Mouse (Mus musculus) lung, embryonic 16.5 days (tissue): ENCODE results near the gene Zfp692. TPM values are rescaled to one million over a fixed set of nuclear protein-coding genes. Genes with fewer than 3 reads are reported as not detected.

ENCODE experiments used
- ATAC-seq: fragments of 200-750 bp; cut with Nextera tagmentation; 2 replicates; pipeline ENCODE4 v1.8.0; 2017; ENCODE audit warnings: low read depth, mild to moderate bottlenecking, moderate library complexity
- H3K27ac ChIP-seq: fragments of 300-500 bp; sonication (generic); 2 replicates; pipeline ENCODE4 v1.5.1; 2014; ENCODE audit warnings: mild to moderate bottlenecking, control low read depth, low read length
- H3K27me3 ChIP-seq: fragments of 300-500 bp; sonication (generic); 2 replicates; pipeline ENCODE4 v1.6.1; 2014; ENCODE audit warnings: low read depth, low read length, mixed read lengths; ENCODE audit not compliant: control insufficient read depth, insufficient read depth
- H3K36me3 ChIP-seq: fragments of 300-500 bp; sonication (generic); 2 replicates; pipeline ENCODE4 v1.6.1; 2014; ENCODE audit warnings: low read length; ENCODE audit not compliant: control insufficient read depth, insufficient read depth
- H3K4me1 ChIP-seq: fragments of 300-500 bp; sonication (generic); replicated peaks from 2 replicates; pipeline ENCODE4 v1.6.1; 2014; ENCODE audit warnings: low read length, mixed read lengths; ENCODE audit not compliant: control insufficient read depth, insufficient read depth
- H3K4me2 ChIP-seq: fragments of 300-500 bp; sonication (generic); 2 replicates; pipeline ENCODE4 v1.6.1; 2014; ENCODE audit warnings: low read depth, low read length, control low read depth
- H3K4me3 ChIP-seq: fragments of 300-500 bp; sonication (generic); 2 replicates; pipeline ENCODE4 v1.5.1; 2014; ENCODE audit warnings: mild to moderate bottlenecking, low read length, control low read depth
- H3K9ac ChIP-seq: fragments of 300-500 bp; sonication (generic); 2 replicates; pipeline ENCODE4 v1.6.1; 2014; ENCODE audit warnings: low read length, control low read depth
- H3K9me3 ChIP-seq: fragments of 300-500 bp; sonication (generic); 2 replicates; pipeline ENCODE4 v1.6.1; 2016; ENCODE audit warnings: low read length; ENCODE audit not compliant: control insufficient read depth
- WGBS: fragments of 180-500 bp; shearing (Covaris S2); extraction: QIAGEN DNeasy Blood & Tissue Kit; methylation state at CpG from one replicate; pipeline ENCODE4 v1.1.7; 2014; 5-methylcytosine and 5-hydroxymethylcytosine counted together
- polyA plus RNA-seq: library from polyadenylated mRNA; unstranded; fragments of >200 nt; fragmentation: Nextera tagmentation; extraction: Ambion mirVana; gene quantifications from 2 replicates; pipeline ENCODE4 v1.2.1, GENCODE M21; 2015

Zfp692 gene
- polyA plus RNA-seq, 1 experiment from 2014 or later: 24.4 TPM

DNA sequence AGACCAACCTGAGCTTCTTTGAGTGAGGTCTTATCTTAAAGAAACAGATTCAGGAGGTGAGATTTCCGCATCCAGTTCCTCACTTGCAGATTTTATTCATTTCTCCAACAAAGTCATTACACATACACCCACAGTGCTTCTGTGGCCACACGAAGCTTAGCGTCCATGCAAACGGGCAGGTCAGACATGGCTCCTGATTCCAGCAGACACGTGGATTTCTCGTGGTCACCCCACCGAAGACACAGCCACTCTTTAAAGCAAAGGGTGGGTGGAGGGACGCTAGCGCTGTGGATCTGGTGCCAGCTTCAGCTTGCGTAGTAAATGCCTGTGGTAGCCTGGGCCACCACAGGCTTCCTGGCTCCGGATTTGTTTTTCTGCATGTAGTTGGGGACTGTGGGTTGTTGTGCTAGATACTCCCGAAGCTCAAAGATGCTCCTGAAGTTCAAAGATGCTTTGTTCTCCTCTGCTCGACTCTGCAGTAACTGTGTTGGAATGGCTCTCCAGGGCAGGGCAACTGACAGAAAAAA, 24.8 kb upstream of the Zfp692 start:
- Histone ChIP-seq H3K4me1 (no peaks in the 10 kb centered on the region), H3K9me3 (no peaks in the 10 kb centered on the region), H3K4me3 (no peak overlapping the region), H3K27me3 (no peaks in the 10 kb centered on the region), H3K9ac (no peak overlapping the region), H3K36me3 (no peaks in the 10 kb centered on the region), H3K4me2 (no peak overlapping the region), H3K27ac (no peak overlapping the region)
- ATAC-seq: no peak
- 76% methylated on average over 13 of the region's 13 CpGs for WGBS

DNA sequence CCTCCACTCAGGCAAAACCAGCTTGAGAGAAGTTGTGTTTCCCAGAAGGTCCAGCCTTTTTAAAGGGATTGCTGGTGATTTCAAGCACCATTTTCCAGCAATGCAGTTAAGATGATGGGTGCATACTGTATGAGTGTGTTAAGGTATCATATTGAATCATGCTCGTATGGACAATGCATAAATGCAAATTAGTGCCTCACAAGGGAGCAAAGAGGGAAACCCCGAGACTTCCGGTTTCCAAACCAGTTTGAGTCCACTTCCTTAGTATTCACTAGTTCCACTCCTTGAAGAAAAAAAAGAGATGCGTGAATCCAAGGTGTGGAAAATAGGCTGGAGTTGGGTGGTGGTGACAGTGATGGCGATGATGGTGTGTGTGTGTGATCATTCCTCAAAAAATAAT, 24.4 kb upstream of the Zfp692 start:
- Histone ChIP-seq H3K27me3 (no peaks in the 10 kb centered on the region), H3K9ac (no peak overlapping the region), H3K9me3 (no peaks in the 10 kb centered on the region), H3K4me2 (no peak overlapping the region), H3K27ac (no peak overlapping the region), H3K36me3 (no peaks in the 10 kb centered on the region), H3K4me3 (no peak overlapping the region), H3K4me1 (no peaks in the 10 kb centered on the region)
- 80% methylated on average over 5 of the region's 5 CpGs for WGBS
- ATAC-seq: no peak

DNA sequence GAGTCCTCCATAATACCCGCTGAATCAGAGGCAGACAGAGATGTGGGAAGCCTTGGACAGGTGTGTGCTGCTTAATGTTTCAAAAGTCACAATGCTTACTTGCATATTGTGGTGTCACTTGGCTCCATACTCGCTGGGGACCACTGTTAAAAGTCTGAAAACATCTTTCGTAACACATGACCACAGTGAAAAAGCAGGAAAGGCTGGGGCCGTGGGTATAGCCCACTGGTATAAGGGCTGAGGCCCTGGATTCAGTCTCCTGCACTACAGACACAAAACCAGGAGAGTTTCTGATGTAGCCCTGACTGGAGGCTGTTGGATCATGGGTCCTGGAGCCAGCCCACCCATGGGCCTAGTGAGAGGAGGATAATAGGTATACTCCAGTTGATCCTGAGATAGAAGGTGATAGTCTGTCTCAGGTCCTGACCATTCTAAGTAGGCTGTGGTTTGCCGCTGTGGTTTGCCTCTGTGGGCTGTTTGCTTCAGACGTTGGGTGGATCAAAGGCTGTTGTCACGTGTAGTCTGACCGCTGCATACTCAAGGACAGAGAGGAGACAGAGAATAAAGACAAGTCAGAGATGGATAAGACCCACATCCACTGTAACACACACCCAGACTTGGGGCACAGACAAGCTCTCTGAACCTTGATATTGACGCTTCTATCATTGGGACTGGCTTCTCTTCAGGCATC, 16.7 kb upstream of the Zfp692 start:
- WGBS: 62% methylated on average over 9 of the region's 9 CpGs
- H3K27ac ChIP-seq: no peak overlapping the region
- no peak for ATAC-seq
- H3K4me2 ChIP-seq: no peak overlapping the region
- no peaks in the 10 kb centered on the region for H3K9me3 ChIP-seq
- H3K9ac ChIP-seq: no peak overlapping the region
- H3K4me1 ChIP-seq: no peaks in the 10 kb centered on the region
- no peaks in the 10 kb centered on the region for H3K36me3 ChIP-seq
- H3K27me3 ChIP-seq: no peaks in the 10 kb centered on the region
- H3K4me3 ChIP-seq: no peak overlapping the region

DNA sequence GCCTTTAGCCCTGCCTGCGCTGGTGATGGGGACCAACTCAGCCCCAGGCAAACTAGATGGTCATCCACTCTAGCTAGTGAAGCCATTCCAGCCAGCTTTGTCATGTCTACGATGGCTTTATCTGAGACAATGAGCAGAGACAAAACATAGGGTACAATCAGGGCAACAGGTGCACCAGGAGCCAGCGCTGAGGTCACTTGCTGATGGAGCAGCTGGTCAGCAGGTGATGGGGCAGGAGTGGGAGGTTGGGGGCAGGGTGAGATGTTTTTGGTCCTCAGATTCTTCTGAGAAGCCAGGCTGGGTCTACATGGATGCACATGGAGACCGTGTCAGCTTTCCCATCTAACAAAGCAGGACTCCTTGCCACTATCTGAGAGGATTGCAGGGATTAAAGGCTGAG, 16.1 kb upstream of the Zfp692 start:
- Histone ChIP-seq H3K4me3 (no peak overlapping the region), H3K27ac (no peak overlapping the region), H3K27me3 (no peaks in the 10 kb centered on the region), H3K36me3 (no peaks in the 10 kb centered on the region), H3K4me1 (no peaks in the 10 kb centered on the region), H3K9me3 (no peaks in the 10 kb centered on the region), H3K9ac (no peak overlapping the region), H3K4me2 (no peak overlapping the region)
- no peak for ATAC-seq
- 78% methylated on average over 4 of the region's 4 CpGs for WGBS

DNA sequence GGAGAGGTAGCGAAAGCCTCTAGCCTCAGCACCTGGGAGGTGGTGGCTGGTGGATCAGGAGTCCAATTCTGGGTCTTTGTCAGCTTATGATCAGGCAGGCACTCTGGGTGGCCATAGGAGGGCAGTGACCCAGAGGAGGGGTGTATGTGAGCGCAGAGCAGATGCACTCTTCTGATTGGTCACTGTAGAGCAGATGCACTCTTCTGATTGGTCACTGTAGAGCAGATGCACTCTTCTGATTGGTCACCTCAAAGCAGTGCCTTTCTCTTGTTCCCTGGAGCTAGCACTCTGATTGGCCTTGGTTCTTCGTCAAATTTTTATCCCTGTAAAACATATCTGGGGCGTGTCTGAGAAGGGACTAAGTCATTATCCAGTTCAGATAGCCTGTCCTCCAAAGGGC, 14.1 kb upstream of the Zfp692 start:
- no peak overlapping the region for H3K27ac ChIP-seq

DNA sequence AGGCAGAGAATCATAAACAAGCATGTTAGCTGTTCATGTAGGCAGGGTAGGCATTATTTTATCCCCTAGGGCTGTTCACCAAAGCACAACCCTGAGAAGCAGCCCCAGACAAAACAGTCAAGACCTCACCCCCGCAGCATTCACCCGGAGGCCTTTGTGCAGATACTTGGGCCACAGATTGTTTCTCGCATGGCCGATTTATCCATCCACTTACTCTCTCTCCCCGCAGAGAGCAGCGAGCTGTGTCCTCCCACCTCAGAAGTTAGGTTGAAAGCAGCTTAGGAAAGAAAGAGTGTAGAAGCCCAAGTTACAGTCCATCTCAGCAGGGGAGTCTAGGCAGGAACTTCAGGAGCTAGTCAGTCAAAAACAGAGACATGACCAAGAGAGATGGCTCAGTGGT, 9.5 kb upstream of the Zfp692 start:
- Histone ChIP-seq H3K27me3 (no peaks in the 10 kb centered on the region), H3K9me3 (no peaks in the 10 kb centered on the region), H3K4me1 (no peaks in the 10 kb centered on the region), H3K4me3 (no peak overlapping the region), H3K36me3 (no peaks in the 10 kb centered on the region), H3K27ac (no peak overlapping the region), H3K9ac (no peak overlapping the region), H3K4me2 (no peak overlapping the region)
- ATAC-seq: no peak
- WGBS: 84% methylated on average over 6 of the region's 6 CpGs

More for the DNA sequence above, 14.1 kb upstream of the Zfp692 start:
- Histone ChIP-seq H3K9ac (no peak overlapping the region), H3K4me1 (no peaks in the 10 kb centered on the region), H3K4me3 (no peak overlapping the region), H3K36me3 (no peaks in the 10 kb centered on the region), H3K27me3 (no peaks in the 10 kb centered on the region), H3K9me3 (no peaks in the 10 kb centered on the region), H3K4me2 (no peak overlapping the region)
- ATAC-seq: no peak
- 44% methylated on average over 4 of the region's 4 CpGs for WGBS

DNA sequence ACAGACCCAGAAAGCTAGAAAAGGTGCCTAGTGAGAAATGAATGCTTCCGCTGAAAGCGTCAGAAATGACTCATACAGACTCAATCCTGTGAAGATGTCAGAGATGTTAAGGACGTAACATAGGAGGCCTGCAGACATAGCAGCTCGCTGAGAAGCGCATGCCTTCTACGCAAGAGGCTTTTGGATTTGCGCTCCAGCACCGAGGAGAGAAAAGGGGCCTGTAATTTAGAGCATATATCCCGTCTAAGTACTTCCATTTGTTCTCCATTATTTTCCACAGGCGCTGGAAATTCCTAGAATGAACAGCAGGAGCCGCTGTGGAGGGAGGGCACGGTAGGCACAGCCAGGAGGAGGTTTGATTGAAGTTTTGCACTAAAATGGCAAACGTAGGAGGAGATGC, 5.8 kb upstream of the Zfp692 start:
- ATAC-seq: no peak
- no peaks in the 10 kb centered on the region for H3K27me3 ChIP-seq
- no peak overlapping the region for H3K9ac ChIP-seq
- peak overlapping the region; percentile 74 for H3K4me3 ChIP-seq
- no peaks in the 10 kb centered on the region for H3K36me3 ChIP-seq
- 11% methylated on average over 13 of the region's 13 CpGs for WGBS
- H3K4me2 ChIP-seq: peak overlapping the region; percentile 67
- H3K4me1 ChIP-seq: peaks cover 4% of the 10 kb centered on the region
- H3K9me3 ChIP-seq: no peaks in the 10 kb centered on the region
- H3K27ac ChIP-seq: no peak overlapping the region

DNA sequence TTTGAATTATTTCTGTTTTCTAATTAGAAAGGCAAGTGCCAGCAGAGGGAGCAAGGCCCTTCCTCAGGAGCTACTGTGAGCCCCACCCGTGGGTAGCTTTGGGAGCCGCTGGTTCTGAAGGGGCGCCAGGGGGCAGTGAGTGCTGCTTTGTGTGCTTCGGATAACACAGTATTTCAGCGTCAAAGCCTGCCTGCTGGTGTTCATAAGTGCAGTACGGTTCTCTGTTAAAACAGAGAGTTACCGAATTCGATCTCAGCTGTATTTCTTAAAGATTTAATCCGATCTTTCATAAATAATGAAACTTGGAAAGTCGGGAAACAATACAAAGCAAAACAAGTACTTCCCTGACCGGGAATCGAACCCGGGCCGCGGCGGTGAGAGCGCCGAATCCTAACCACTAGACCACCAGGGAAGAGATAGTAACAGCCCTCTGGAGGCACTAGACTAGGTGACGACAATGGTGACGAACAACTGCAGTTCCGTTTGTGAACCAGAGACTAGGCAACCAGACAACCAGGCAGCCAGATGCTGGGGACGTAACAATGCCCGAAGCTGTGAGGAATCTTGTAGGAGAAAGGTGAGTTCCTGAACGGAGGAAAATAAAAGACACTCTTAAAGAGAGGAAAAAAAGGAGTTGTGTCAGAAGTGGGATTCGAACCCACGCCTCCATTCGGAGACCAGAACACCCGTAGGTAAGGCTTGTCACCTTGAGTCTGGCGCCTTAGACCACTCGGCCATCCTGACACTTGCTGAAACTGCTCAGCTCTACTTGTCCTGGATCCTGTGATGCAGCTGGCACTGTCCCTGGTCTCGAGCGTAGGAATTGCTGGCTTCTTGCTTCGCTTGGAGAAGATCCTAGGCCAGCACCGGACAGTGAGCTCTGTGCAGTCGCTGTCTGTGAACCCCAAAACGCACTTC, 4.8 kb upstream of the Zfp692 start:
- peak overlapping the region; percentile 93 for H3K27ac ChIP-seq
- peak overlapping the region; percentile 74 for H3K9ac ChIP-seq
- H3K27me3 ChIP-seq: no peaks in the 10 kb centered on the region
- H3K4me3 ChIP-seq: peak overlapping the region; percentile 74
- H3K36me3 ChIP-seq: no peaks in the 10 kb centered on the region
- peak overlapping the region; percentile 67 for H3K4me2 ChIP-seq
- under 1% methylated on average over 36 of the region's 36 CpGs for WGBS
- no peaks in the 10 kb centered on the region for H3K9me3 ChIP-seq
- peak; percentile 93 for ATAC-seq
- H3K4me1 ChIP-seq: peaks cover 4% of the 10 kb centered on the region

DNA sequence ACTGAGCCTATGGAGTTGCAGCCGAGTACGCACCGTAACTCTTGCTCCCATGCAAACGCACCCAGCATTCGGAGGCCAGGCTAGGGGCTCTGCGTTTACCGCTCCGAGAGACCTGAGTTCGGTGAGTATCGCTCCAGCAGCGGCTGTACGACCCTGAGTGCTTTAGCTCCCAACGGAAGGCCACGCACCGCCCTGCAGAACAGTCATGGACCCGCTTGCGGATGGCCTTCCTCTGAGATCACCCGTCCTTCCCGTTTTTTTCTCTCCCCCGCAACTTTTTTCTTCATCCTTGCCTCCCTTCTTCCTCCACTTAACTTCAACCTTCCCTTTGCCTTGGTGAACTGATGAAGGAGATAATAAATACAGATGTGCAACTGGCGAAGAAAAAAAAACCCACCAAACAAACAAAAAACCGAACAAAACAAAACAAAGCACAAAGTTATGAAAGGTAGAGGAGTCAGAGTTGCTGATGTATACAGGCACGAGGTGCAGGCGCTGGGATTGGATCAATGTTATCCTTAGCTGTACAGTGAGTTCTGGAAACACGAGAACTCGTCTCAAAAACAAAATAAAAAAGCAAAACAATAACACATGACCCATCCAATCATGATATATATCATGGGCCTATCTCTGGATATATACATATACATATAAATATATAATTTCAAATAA, 4.0 kb upstream of the Zfp692 start:
- under 1% methylated on average over 26 of the region's 26 CpGs for WGBS
- peak; percentile 41 for ATAC-seq
- peaks cover 4% of the 10 kb centered on the region for H3K4me1 ChIP-seq
- no peaks in the 10 kb centered on the region for H3K9me3 ChIP-seq
- H3K9ac ChIP-seq: peak overlapping the region; percentile 74
- peak overlapping the region; percentile 67 for H3K4me2 ChIP-seq
- H3K27ac ChIP-seq: peak overlapping the region; percentile 93
- H3K27me3 ChIP-seq: no peaks in the 10 kb centered on the region
- peak overlapping the region; percentile 74 for H3K4me3 ChIP-seq
- H3K36me3 ChIP-seq: no peaks in the 10 kb centered on the region
